Mouse (Mus musculus) embryonic fibroblast, embryonic 13.5 days (primary cell): ENCODE measurements at regions not wholly inside any gene's neighbourhood (a gene's known extent, or its start where the extent isn't known, plus 50 kb on each side); places are given as distances from the start of the nearest gene placed in this dataset.

ENCODE experiments used
- H3K27ac ChIP-seq: 2 replicates; pipeline ENCODE4 v1.5.1; 2012; ENCODE audit warnings: low read length, control low read depth, inconsistent platforms; ENCODE audit not compliant: insufficient read depth
- H3K4me1 ChIP-seq: 2 replicates; pipeline ENCODE4 v1.6.1; 2011; ENCODE audit warnings: low read length; ENCODE audit not compliant: control insufficient read depth, insufficient read depth
- H3K4me3 ChIP-seq: 2 replicates; pipeline ENCODE4 v1.5.1; 2011; ENCODE audit warnings: mild to moderate bottlenecking, control low read depth, low read length; ENCODE audit not compliant: insufficient read depth
- CTCF ChIP-seq: IDR thresholded peaks from 2 replicates; pipeline ENCODE4 v1.5.1; 2011; ENCODE audit warnings: mild to moderate bottlenecking, control low read depth, low read length, moderate library complexity, borderline replicate concordance; ENCODE audit not compliant: insufficient read depth
- POLR2A ChIP-seq: IDR thresholded peaks from 2 replicates; pipeline ENCODE4 v1.6.1; 2011; ENCODE audit warnings: low read depth, mild to moderate bottlenecking, control low read depth, low read length, moderate library complexity

DNA sequence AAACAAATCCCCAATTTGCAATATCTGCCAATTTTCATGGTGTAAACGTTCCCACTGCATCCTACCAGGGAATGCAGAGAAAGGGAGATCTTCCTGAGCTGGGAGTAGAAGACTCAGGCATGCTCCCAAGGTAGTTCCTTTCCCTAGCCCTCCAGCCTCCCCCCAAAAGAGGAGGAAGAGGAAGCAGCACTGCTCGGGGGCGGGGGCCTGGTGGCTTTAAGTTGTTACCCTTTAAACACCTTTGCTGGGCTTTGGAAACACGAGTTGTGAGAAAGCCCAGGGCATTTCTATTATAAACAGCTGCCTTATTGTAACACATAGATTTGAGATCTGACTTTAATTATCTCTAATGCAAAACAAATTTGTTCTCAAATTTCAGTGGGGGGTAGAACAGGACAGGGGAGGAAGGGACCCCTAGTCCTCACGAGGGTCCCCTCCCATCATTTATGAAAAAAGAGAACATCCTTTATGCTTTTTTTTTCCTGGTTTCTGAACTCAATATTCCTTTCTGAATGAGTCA is 87.4 kb upstream of the Gdnf start:
- H3K4me3 ChIP-seq, result no peak overlapping the region
- no peak overlapping the region for H3K27ac ChIP-seq
- no peaks in the 10 kb centered on the region for H3K4me1 ChIP-seq
- TF ChIP-seq POLR2A (no peak), CTCF (no peak)

DNA sequence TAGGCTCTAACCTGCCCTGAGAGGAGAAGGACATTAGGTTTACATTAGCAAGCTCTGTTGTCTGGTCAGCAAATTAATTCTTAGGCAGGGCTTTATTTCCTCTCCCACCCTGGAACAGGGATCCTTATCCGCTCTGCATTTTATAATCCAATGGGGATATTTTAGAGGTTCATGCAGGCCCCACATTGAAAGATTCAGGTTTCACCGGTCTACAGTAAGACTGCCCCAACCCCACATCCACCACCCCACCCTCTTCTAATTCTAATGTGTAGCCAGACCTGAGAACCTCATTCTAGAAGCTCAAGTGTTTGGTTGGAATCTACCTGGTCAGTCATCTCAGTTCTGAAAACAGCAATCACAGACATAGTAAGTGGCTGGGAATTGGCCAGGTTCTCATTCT is 86.9 kb upstream of the Gdnf start:
- H3K4me3 ChIP-seq, result no peak overlapping the region
- H3K4me1 ChIP-seq, result no peaks in the 10 kb centered on the region
- no peak overlapping the region for H3K27ac ChIP-seq
- TF ChIP-seq CTCF (no peak), POLR2A (no peak)

DNA sequence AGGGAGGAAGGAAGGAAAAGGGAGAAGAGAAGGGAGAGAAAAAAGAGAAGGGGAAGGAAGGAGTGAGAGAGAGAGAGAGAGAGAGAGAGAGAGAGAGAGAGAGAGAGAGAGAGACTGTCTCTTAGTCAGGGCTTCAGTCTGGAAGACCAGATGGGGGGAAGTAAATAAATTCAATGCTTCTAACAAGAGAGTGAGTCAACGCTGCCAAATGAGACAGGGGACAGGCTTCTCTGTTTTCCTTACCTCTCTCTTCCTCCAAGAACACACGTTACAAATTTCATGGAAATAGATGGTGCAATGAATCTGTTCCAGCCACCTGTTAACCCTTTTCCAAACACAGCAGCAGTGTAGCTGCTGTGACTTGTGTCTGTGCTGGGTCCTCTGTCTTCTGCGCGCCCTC is 85.1 kb upstream of the Gdnf start:
- Histone ChIP-seq H3K27ac (no peak overlapping the region), H3K4me1 (no peaks in the 10 kb centered on the region), H3K4me3 (no peak overlapping the region)
- no peak for TF ChIP-seq CTCF
- TF ChIP-seq POLR2A, result no peak

DNA sequence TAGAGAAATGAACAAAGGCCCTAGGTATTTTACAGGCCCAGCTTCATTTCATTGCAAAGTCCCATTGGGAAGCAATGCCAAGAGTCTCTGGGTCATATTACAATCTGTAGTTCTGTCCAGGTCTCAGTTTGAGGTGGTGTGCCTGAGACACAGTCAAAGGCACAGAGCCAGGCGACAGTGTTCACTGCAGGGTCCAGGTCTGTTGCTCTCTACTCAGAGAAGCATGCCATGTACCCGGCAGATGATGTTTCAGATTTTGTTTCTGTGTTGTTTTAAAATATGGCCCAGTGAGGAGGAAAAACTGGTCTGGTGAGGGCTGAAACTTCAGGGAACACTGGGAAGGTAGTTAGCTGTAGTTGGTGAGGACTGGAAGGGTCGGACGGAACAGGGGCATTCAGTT is 63.1 kb upstream of the Gdnf start:
- no peak overlapping the region for H3K27ac ChIP-seq
- no peaks in the 10 kb centered on the region for H3K4me1 ChIP-seq
- TF ChIP-seq POLR2A (no peak), CTCF (no peak)

DNA sequence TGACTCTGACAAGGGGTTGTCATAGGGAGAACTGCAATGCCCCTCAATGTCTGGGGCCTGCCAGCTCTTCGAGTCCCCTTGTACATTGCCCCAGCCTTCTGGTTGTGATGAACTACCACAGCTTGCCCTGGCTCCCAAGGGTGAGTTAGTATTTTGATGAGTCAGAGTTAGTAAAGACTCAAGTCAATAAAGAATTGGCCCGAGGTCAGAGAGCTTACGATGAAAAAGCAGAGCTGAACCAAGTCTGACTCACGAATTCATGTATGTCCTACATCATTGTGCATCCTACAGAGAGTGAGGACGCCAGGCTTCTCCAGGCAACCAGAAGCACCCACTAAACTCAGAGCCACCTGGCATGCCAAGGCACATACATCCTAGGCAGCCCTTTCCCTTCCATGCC is 60.2 kb upstream of the Gdnf start:
- TF ChIP-seq POLR2A, result no peak
- TF ChIP-seq CTCF, result no peak
- Histone ChIP-seq H3K4me3 (no peak overlapping the region), H3K4me1 (no peaks in the 10 kb centered on the region), H3K27ac (no peak overlapping the region)

More for the DNA sequence above, 63.1 kb upstream of the Gdnf start:
- H3K4me3 ChIP-seq, result no peak overlapping the region
